Comparison of ENCODE assay signal across 14 mouse cellular contexts in genomic region chr4:55172334-55172891, GRCm38 (mm10).
A peak's percentile ranks its signal among the peaks of the same experiment; 100 is the strongest.
DNase-seq lines count a peak whose midpoint lies in the region; ATAC-seq lines count a peak whose summit lies in the region.
"Had no signal": no experiment of that assay in that cellular context is flagged by ENCODE, and none has a peak within 500 bp of the region (broad histone marks: within the 10 kb centered on the region; RNA-seq: fewer than 3 reads in every experiment).

No protein-coding gene starts in this region.

- peaks cover 17% of the 10 kb centered on the region for H3K4me1 ChIP-seq in embryonic facial prominence, embryonic 10.5 days
- H3K4me1 ChIP-seq: forebrain, embryonic 13.5 days; midbrain, embryonic 15.5 days had no signal

- no peak overlapping the region for H3K4me3 ChIP-seq in embryonic facial prominence, embryonic 10.5 days
- H3K4me3 ChIP-seq: embryonic facial prominence, embryonic 12.5 days; forebrain, embryonic 13.5 days; heart, embryonic 13.5 days; lung, embryonic 15.5 days; midbrain, embryonic 15.5 days had no signal

- WGBS in embryonic facial prominence, embryonic 10.5 days = 90% methylated on average over 6 of the region's 6 CpGs

- DNase-seq in cerebellum, postnatal 10 days = no peak
- peak; percentile 6 for DNase-seq in lung, postnatal 10 days
- DNase-seq in lung, postnatal 14 days = no peak
- DNase-seq in cerebellum, adult 9-10 months = peak; percentile 48
- peak; percentile 16 for DNase-seq in retina, embryonic 14.5 days (ENCODE audit: low spot score)
- DNase-seq in thymus, postnatal 14 days = no peak
- DNase-seq in embryonic facial prominence, embryonic 10.5 days (ENCODE audit: low spot score) = no peak

- H3K27ac ChIP-seq in embryonic facial prominence, embryonic 10.5 days (replicated peaks) = no peak overlapping the region
- H3K27ac ChIP-seq: embryonic facial prominence, embryonic 12.5 days; forebrain, embryonic 13.5 days; heart, embryonic 13.5 days; kidney, postnatal 0 days; lung, embryonic 15.5 days; midbrain, embryonic 15.5 days had no signal

- ATAC-seq in cerebellum, adult (ENCODE audit: insufficient number of reproducible peaks, low FRiP score, low TSS enrichment) = peak; percentile 57; the same call in 1 of the 2 replicates
- ATAC-seq: forebrain, embryonic 13.5 days; midbrain, embryonic 15.5 days had no signal

- H3K9me3 ChIP-seq in embryonic facial prominence, embryonic 10.5 days = no peaks in the 10 kb centered on the region
- H3K9me3 ChIP-seq: embryonic facial prominence, embryonic 12.5 days; forebrain, embryonic 13.5 days; heart, embryonic 13.5 days; lung, embryonic 15.5 days; midbrain, embryonic 15.5 days had no signal

- no peaks in the 10 kb centered on the region for H3K27me3 ChIP-seq in embryonic facial prominence, embryonic 10.5 days (replicated peaks; ENCODE audit: low read depth, poor library complexity, severe bottlenecking)
- H3K27me3 ChIP-seq: embryonic facial prominence, embryonic 12.5 days; forebrain, embryonic 13.5 days; heart, embryonic 13.5 days; lung, embryonic 15.5 days; midbrain, embryonic 15.5 days had no signal

- H3K36me3 ChIP-seq in embryonic facial prominence, embryonic 10.5 days (replicated peaks) = no peaks in the 10 kb centered on the region
- H3K36me3 ChIP-seq: embryonic facial prominence, embryonic 12.5 days; heart, embryonic 13.5 days; lung, embryonic 15.5 days; midbrain, embryonic 15.5 days had no signal

Comparison
In these comparisons a context has a peak if more than half of its experiments do, and no peak if none do; other contexts are left out.
1. DNase-seq: peak in lung, postnatal 10 days (single experiment), cerebellum, adult 9-10 months (single experiment) and retina, embryonic 14.5 days (single experiment); none in cerebellum, postnatal 10 days (0 of 2), lung, postnatal 14 days (single experiment), thymus, postnatal 14 days (single experiment) and embryonic facial prominence, embryonic 10.5 days (single experiment).